Mouse (Mus musculus) bone marrow, adult 2 months (tissue): ENCODE results near the gene Nfix. TPM values are rescaled to one million over a fixed set of nuclear protein-coding genes. Genes with fewer than 3 reads are reported as not detected.

Experiments used
- H3K27ac ChIP-seq: fragments of 200-500 bp; 2 replicates; pipeline ENCODE4 v1.5.1; 2012; ENCODE audit warnings: low read depth, mild to moderate bottlenecking, control low read depth, inconsistent platforms, low read length; ENCODE audit not compliant: control insufficient read depth, poor library complexity, insufficient read depth
- H3K4me1 ChIP-seq: fragments of 200-500 bp; 2 replicates; pipeline ENCODE4 v1.6.1; 2011; ENCODE audit warnings: low read length; ENCODE audit not compliant: control insufficient read depth, insufficient read depth
- H3K4me3 ChIP-seq: fragments of 200-500 bp; replicated peaks from 2 replicates; pipeline ENCODE3; 2011; ENCODE audit warnings: mild to moderate bottlenecking, low read depth, low read length, control low read depth; ENCODE audit not compliant: control insufficient read depth
- CTCF ChIP-seq: fragments of 200-500 bp; IDR thresholded peaks from 2 replicates; pipeline ENCODE4 v1.5.1; 2011; ENCODE audit warnings: low read length, control low read depth; ENCODE audit not compliant: control insufficient read depth, insufficient read depth
- POLR2A ChIP-seq: fragments of 200-500 bp; IDR thresholded peaks from 2 replicates; pipeline ENCODE4 v1.6.1; 2011; ENCODE audit warnings: low read depth, mild to moderate bottlenecking, control low read depth, low read length, borderline replicate concordance; ENCODE audit not compliant: control insufficient read depth
- WGBS: fragments of 180-500 bp; shearing (Covaris S2); methylation state at CpG from one replicate; pipeline ENCODE4 v1.1.7; 2018; 5-methylcytosine and 5-hydroxymethylcytosine counted together
- polyA plus RNA-seq: library from polyadenylated mRNA; stranded (reverse); fragments of >200 nt; gene quantifications from 2 replicates; pipeline ENCODE4 v1.2.4, GENCODE M21; 2011; ENCODE audit warnings: low replicate concordance; ENCODE audit not compliant: missing spikeins, insufficient read depth, insufficient read length

The Nfix gene
- polyA plus RNA-seq, 1 experiment = 20.6 TPM

GRCm38 (mm10) chr8:84705960-84706359 is 94.2 kb downstream of the Nfix start:
- TF ChIP-seq POLR2A (no peak), CTCF (no peak)
- Histone ChIP-seq H3K4me3 (peak overlapping the region; percentile 72), H3K27ac (peak overlapping the region; percentile 95), H3K4me1 (peaks cover 11% of the 10 kb centered on the region)
- under 1% methylated on average over 12 of the region's 12 CpGs for WGBS

- H3K4me3 ChIP-seq = peak overlapping the region; percentile 72
- H3K27ac ChIP-seq = peak overlapping the region; percentile 91
- H3K4me1 ChIP-seq = peaks cover 13% of the 10 kb centered on the region
- WGBS = under 1% methylated on average over 61 of the region's 61 CpGs
- TF ChIP-seq POLR2A (peak; percentile 33; the same call in 1 of the 2 replicates), CTCF (no peak)
These were observed 95.0 kb downstream of the Nfix start for GRCm38 (mm10) chr8:84704867-84705831.

- peaks cover 20% of the 10 kb centered on the region for H3K4me1 ChIP-seq
- peak overlapping the region; percentile 59 for H3K4me3 ChIP-seq
- H3K27ac ChIP-seq = peak overlapping the region; percentile 97
- under 1% methylated on average over 16 of the region's 16 CpGs for WGBS
- TF ChIP-seq CTCF (peak; percentile 83), POLR2A (peak; percentile 41; the same call in 1 of the 2 replicates)
These were observed 95.8 kb downstream of the Nfix start for GRCm38 (mm10) chr8:84704356-84704755.

GRCm38 (mm10) chr8:84703466-84704249 is 96.5 kb downstream of the Nfix start:
- Histone ChIP-seq H3K27ac (peak overlapping the region; percentile 97), H3K4me3 (peak overlapping the region; percentile 97), H3K4me1 (peaks cover 22% of the 10 kb centered on the region)
- WGBS = under 1% methylated on average over 38 of the region's 38 CpGs
- 0 out of 2 replicates have a peak, but pooled peaks have one; percentile 12 for TF ChIP-seq CTCF
- TF ChIP-seq POLR2A = peak; percentile 46; the same call in 1 of the 2 replicates

- Histone ChIP-seq H3K4me3 (peak overlapping the region; percentile 97), H3K4me1 (peaks cover 27% of the 10 kb centered on the region), H3K27ac (peak overlapping the region; percentile 97)
- 5% methylated on average over 6 of the region's 6 CpGs for WGBS
- TF ChIP-seq CTCF = no peak
- TF ChIP-seq POLR2A = no peak
These were observed 97.1 kb downstream of the Nfix start for GRCm38 (mm10) chr8:84702963-84703465.

- H3K4me1 ChIP-seq = peaks cover 27% of the 10 kb centered on the region
- H3K27ac ChIP-seq = peak overlapping the region; percentile 97
- TF ChIP-seq POLR2A (peak; percentile 31; the same call in 1 of the 2 replicates), CTCF (no peak)
- H3K4me3 ChIP-seq = peak overlapping the region; percentile 97
- 5% methylated on average over 9 of the region's 9 CpGs for WGBS
These were observed 97.6 kb downstream of the Nfix start for GRCm38 (mm10) chr8:84702561-84702960.

- H3K4me1 ChIP-seq = peaks cover 27% of the 10 kb centered on the region
- peak within 1 kb of the TSS; percentile 97 for H3K27ac ChIP-seq
- peak within 1 kb of the TSS; percentile 97 for H3K4me3 ChIP-seq
- WGBS = 1% methylated on average over 34 of the region's 34 CpGs
- TF ChIP-seq POLR2A = no peak; the same call in none of the 2 replicates
- TF ChIP-seq CTCF = no peak
These were observed 98.9 kb downstream of the Nfix start, which contains the start of gene Lyl1 for GRCm38 (mm10) chr8:84700941-84701911. Gene Lyl1, plus strand, starts transcription at chr8:84701457.
